Mouse (Mus musculus): ENCODE results near the gene Alox5. TPM values are rescaled to one million over a fixed set of nuclear protein-coding genes. Genes with fewer than 3 reads are reported as not detected.

Gene Alox5
- total and polyA plus RNA-seq, 3 experiments, result not detected

DNA sequence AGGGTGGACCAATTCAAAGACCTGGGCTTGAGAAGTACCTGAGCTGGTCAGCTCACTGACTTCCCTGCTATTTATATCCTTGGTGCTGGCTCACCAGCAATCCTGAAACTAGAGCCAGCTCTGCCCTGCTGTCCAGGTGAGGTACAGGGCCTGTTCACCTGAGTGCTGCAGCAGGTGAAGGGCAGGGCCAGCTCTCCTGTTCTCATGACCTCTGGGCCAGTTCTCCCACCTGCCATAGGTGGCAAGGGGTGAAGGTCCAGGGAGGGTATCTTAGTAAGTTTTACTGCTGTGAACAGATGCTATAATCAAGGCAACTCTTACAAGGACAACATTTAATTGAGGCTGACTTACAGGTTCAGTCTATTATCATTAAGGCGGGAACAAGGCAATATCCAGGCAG, 91.2 kb downstream of the Alox5 start:
- dilution Hi-C loops (cut with MboI; ENCODE audit: extremely low pct_ligation_motif_present, extremely low pct_unique_long_range_greater_than_20kb, low sequenced_read_pairs) (no loop called here), in situ Hi-C loops (cut with MboI; ENCODE audit: low pct_ligation_motif_present, low pct_unique_long_range_greater_than_20kb, low sequenced_read_pairs) (no loop called here)
- no peak overlapping the region for H3K9ac ChIP-seq (ENCODE audit: insufficient read depth, low read depth)
- no peak overlapping the region for H3K4me3 ChIP-seq (replicated peaks in 1 of 3; ENCODE audit: low read depth in 2 of 3, low read length in 2 of 3, poor library complexity in 1 of 3)
- no peak overlapping the region for H3K4me2 ChIP-seq (ENCODE audit: insufficient read depth, low read depth, poor library complexity, severe bottlenecking)
- no peak for DNase-seq (ENCODE audit: extremely low read depth)
- H3K27ac ChIP-seq (ENCODE audit: insufficient read depth, low read depth), result no peak overlapping the region
- no peaks in the 10 kb centered on the region for H3K4me1 ChIP-seq (ENCODE audit: control insufficient read depth in 1 of 2, insufficient read depth in 2 of 2)
- H3K36me3 ChIP-seq (replicated peaks in 1 of 2; ENCODE audit: control insufficient read depth in 1 of 2, insufficient read depth in 1 of 2, low read length in 1 of 2), result no peaks in the 10 kb centered on the region
- no peaks in the 10 kb centered on the region for H3K9me3 ChIP-seq (replicated peaks; ENCODE audit: low read length)
- H3K27me3 ChIP-seq (replicated peaks), result no peaks in the 10 kb centered on the region
- TF ChIP-seq CHD2 (IDR thresholded peaks at IDR 0.05; ENCODE audit: low read length) (no peak), JUN (IDR thresholded peaks at IDR 0.05; ENCODE audit: insufficient read depth, low read depth, low read length) (no peak), SMC3 (IDR thresholded peaks at IDR 0.05; ENCODE audit: low read depth, low read length) (no peak), NRF1 (IDR thresholded peaks at IDR 0.05; ENCODE audit: low read depth, low read length) (no peak), MAFK (IDR thresholded peaks at IDR 0.05; ENCODE audit: insufficient replicate concordance, low read length) (no peak), USF1 (IDR thresholded peaks at IDR 0.05; ENCODE audit: low read depth, low read length) (no peak), MXI1 (IDR thresholded peaks at IDR 0.05; ENCODE audit: low read depth, low read length) (no peak), MYC (IDR thresholded peaks at IDR 0.05; ENCODE audit: low read depth, low read length) (no peak), RAD21 (IDR thresholded peaks at IDR 0.05; ENCODE audit: low read depth, low read length) (no peak), MAZ (IDR thresholded peaks at IDR 0.05; ENCODE audit: low read depth, low read length) (no peak), E2F4 (IDR thresholded peaks at IDR 0.05; ENCODE audit: insufficient replicate concordance, low read depth, low read length) (no peak), ZMIZ1 (IDR thresholded peaks at IDR 0.05; ENCODE audit: low read depth, low read length) (no peak), ELF1 (IDR thresholded peaks at IDR 0.05; ENCODE audit: low read depth, low read length) (no peak), BHLHE40 (IDR thresholded peaks at IDR 0.05; ENCODE audit: low read depth, low read length) (no peak)
- H3K79me2 ChIP-seq (replicated peaks; ENCODE audit: control insufficient read depth, extremely low read depth, insufficient read depth, poor library complexity, severe bottlenecking), result no peaks in the 10 kb centered on the region

DNA sequence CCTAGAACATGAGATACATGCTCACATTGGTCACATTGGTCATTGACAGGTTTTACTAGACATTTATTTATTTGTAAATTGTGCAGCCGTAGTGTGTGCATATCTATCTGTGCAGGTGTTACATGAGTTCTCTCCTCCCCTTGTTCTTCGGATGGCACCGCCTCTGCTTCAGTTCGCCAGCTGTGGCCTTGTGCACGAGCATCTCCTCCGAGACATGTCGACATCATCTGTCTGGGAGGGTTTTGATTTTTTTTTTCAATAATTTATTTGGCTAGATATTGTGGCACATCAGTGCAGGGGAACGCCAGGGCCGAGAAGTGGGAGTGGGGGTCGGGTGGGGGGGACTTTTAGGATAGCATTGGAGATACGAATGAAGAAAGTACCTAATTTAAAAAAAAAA, 93.0 kb downstream of the Alox5 start:
- Histone ChIP-seq H3K4me2 (ENCODE audit: insufficient read depth, low read depth, poor library complexity, severe bottlenecking) (no peak overlapping the region), H3K9me3 (replicated peaks; ENCODE audit: low read length) (no peaks in the 10 kb centered on the region), H3K36me3 (replicated peaks in 1 of 2; ENCODE audit: control insufficient read depth in 1 of 2, insufficient read depth in 1 of 2, low read length in 1 of 2) (no peaks in the 10 kb centered on the region), H3K27me3 (replicated peaks) (no peaks in the 10 kb centered on the region), H3K9ac (ENCODE audit: insufficient read depth, low read depth) (no peak overlapping the region), H3K4me3 (replicated peaks in 1 of 3; ENCODE audit: low read depth in 2 of 3, low read length in 2 of 3, poor library complexity in 1 of 3) (no peak overlapping the region), H3K27ac (ENCODE audit: insufficient read depth, low read depth) (no peak overlapping the region), H3K4me1 (ENCODE audit: control insufficient read depth in 1 of 2, insufficient read depth in 2 of 2) (peaks cover 0 to under 1% of the 10 kb centered on the region in 2 experiments; a peak in 1 of 4 replicates), H3K79me2 (replicated peaks; ENCODE audit: control insufficient read depth, extremely low read depth, insufficient read depth, poor library complexity, severe bottlenecking) (no peaks in the 10 kb centered on the region)
- no peak for DNase-seq (ENCODE audit: extremely low read depth)
- dilution Hi-C loops (cut with MboI; ENCODE audit: extremely low pct_ligation_motif_present, extremely low pct_unique_long_range_greater_than_20kb, low sequenced_read_pairs), result no loop called here
- in situ Hi-C loops (cut with MboI; ENCODE audit: low pct_ligation_motif_present, low pct_unique_long_range_greater_than_20kb, low sequenced_read_pairs), result no loop called here
- TF ChIP-seq MAFK (IDR thresholded peaks at IDR 0.05; ENCODE audit: insufficient replicate concordance, low read length) (no peak), MXI1 (IDR thresholded peaks at IDR 0.05; ENCODE audit: low read depth, low read length) (no peak), USF2 (conservative IDR thresholded peaks at IDR 0.05; ENCODE audit: low read depth, low read length) (no peak), ZC3H11A (IDR thresholded peaks at IDR 0.05; ENCODE audit: low read depth, low read length) (no peak), NELFE (IDR thresholded peaks at IDR 0.05; ENCODE audit: low read depth, low read length) (no peak), ETS1 (conservative IDR thresholded peaks at IDR 0.05; ENCODE audit: low read depth, low read length) (no peak), POLR2AphosphoS2 (IDR thresholded peaks at IDR 0.05; ENCODE audit: low read depth, low read length) (no peak), NRF1 (IDR thresholded peaks at IDR 0.05; ENCODE audit: low read depth, low read length) (no peak), GABPA (IDR thresholded peaks at IDR 0.05; ENCODE audit: insufficient replicate concordance, low read depth, low read length) (no peak), ZNF384 (IDR thresholded peaks at IDR 0.05; ENCODE audit: low read depth, low read length) (no peak), SIN3A (IDR thresholded peaks at IDR 0.05; ENCODE audit: low read length) (no peak), POLR2A (IDR thresholded peaks at IDR 0.05; ENCODE audit: low read depth, low read length) (no peak), MAX (IDR thresholded peaks at IDR 0.05; ENCODE audit: low read length) (no peak), MYC (IDR thresholded peaks at IDR 0.05; ENCODE audit: low read depth, low read length) (no peak), IRF4 (IDR thresholded peaks at IDR 0.05; ENCODE audit: low read depth, low read length) (no peak), E2F4 (IDR thresholded peaks at IDR 0.05; ENCODE audit: insufficient replicate concordance, low read depth, low read length) (no peak)

Data from CH12.LX (cell line).